Mouse (Mus musculus): Measurements from ENCODE around the gene Hmox2. TPM values are rescaled to one million over a fixed set of nuclear protein-coding genes. Genes with fewer than 3 reads are reported as not detected.
"Not testable (repeated sequence)": the region's sequence is repeated elsewhere in the genome, so short reads cannot be mapped to it uniquely, and the experiment has no call there.

Hmox2 gene
- total RNA-seq (2021) (10 to 100 TPM; 87.1 to 92.8 TPM), polyA plus RNA-seq (2012; rRNA removed) (21.3 and 30.2 TPM in 2 replicates)
- long read RNA-seq, transcript Hmox2-201 (6 exons, 1,730 nt), result major isoform, 61 of 73 reads
- long read RNA-seq, partial matches to known transcripts, result 8 of 73 reads
- long read RNA-seq, other reads (novel, unspliced or antisense), result 3 of 73 reads

GRCm38 (mm10) chr16:4725780-4726527 is at the start of gene Hmox2:
Gene Hmox2 (plus strand): TSS chr16:4726361.
- DNase-seq, result peak; percentile 97

GRCm38 (mm10) chr16:4676836-4677235 is 49.3 kb upstream of the Hmox2 start:
- no peak for DNase-seq

- no peak for DNase-seq
These were observed 48.1 kb upstream of the Hmox2 start for GRCm38 (mm10) chr16:4678080-4678479.

GRCm38 (mm10) chr16:4679121-4680018 is 46.8 kb upstream of the Hmox2 start, which contains the start of gene Coro7:
Gene Coro7 (minus strand): TSS chr16:4679777.
- DNase-seq, result peak; percentile 95

- not testable (repeated sequence) for DNase-seq
These were observed 45.2 kb upstream of the Hmox2 start for GRCm38 (mm10) chr16:4680922-4681455.

GRCm38 (mm10) chr16:4682628-4683179 is 43.5 kb upstream of the Hmox2 start:
- no peak for DNase-seq

- no peak for DNase-seq
These were observed 43.0 kb upstream of the Hmox2 start for GRCm38 (mm10) chr16:4683193-4683580.

- peak; percentile 97 for DNase-seq
These were observed 42.3 kb upstream of the Hmox2 start for GRCm38 (mm10) chr16:4683581-4684456.

GRCm38 (mm10) chr16:4684457-4684791 is 41.7 kb upstream of the Hmox2 start:
- no peak for DNase-seq

GRCm38 (mm10) chr16:4689371-4689770 is 36.8 kb upstream of the Hmox2 start:
- not testable (repeated sequence) for DNase-seq

- DNase-seq, result no peak
These were observed 24.9 kb upstream of the Hmox2 start for GRCm38 (mm10) chr16:4701211-4701610.

GRCm38 (mm10) chr16:4702646-4703045 is 23.5 kb upstream of the Hmox2 start:
- no peak for DNase-seq

- no peak for DNase-seq
These were observed 20.6 kb upstream of the Hmox2 start for GRCm38 (mm10) chr16:4705541-4705940.

- DNase-seq, result no peak
These were observed 15.0 kb upstream of the Hmox2 start for GRCm38 (mm10) chr16:4711173-4711572.

GRCm38 (mm10) chr16:4713861-4714710 is 12.1 kb upstream of the Hmox2 start:
- no peak for DNase-seq

GRCm38 (mm10) chr16:4717866-4718265 is 8.3 kb upstream of the Hmox2 start:
- DNase-seq, result no peak

- peak; percentile 75 for DNase-seq
These were observed 7.2 kb upstream of the Hmox2 start, which contains the start of gene Nmral1 for GRCm38 (mm10) chr16:4718753-4719518. Gene Nmral1 (minus strand): TSS chr16:4719356.

- no peak for DNase-seq
These were observed 3.8 kb upstream of the Hmox2 start for GRCm38 (mm10) chr16:4722128-4722914.

GRCm38 (mm10) chr16:4722915-4723209 is 3.3 kb upstream of the Hmox2 start:
- no peak for DNase-seq

Data from adrenal gland, adult 2 months (tissue).